Mouse (Mus musculus): Measurements from ENCODE around the gene Kcnh4.
A peak's percentile ranks its signal among the peaks of the same experiment; 100 is the strongest.

Gene Kcnh4

DNA sequence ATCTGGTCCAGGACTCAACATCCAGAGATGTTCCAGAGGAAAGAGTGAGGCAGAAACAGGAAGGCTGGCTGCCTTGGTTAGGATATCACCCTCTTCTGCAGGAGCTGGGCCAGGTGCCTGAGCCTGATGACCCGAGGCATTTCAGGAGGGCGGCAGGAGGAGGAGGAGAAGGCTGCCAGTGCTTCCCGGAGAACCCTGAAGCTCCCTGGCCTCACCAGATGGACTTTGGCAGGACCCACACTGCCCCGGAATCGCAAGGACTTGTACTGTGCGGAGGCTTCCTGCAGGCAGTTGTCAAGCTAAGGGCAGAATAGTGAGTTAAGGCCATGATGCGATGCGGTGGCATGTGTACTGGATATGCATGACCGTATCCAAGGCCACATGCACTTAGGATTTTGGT, 7.0 kb upstream of the Kcnh4 start:
- no peak for DNase-seq (ENCODE audit: low spot score in 2 of 2)

DNA sequence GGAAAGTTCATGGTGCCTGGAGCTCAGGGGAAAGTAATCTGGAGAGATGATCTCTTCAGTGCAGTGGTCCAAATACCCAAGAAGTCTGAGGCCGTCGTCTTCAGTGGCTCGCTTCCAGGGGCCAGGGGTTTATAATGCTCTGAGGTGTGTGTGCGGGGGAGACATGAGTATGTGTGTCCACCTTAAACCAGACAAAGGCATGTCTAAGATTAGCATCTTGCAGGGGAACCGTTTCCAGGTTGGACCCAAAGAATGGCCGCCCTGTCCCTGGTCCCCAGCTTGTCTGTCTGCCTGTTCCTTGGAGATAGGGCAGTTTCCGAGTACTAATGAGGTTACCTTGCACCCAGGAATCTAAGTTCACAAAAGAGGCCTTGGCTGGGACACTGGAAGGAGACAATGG, 3.1 kb upstream of the Kcnh4 start, which contains the start of gene Hcrt:
Gene Hcrt (minus strand): TSS at position 101 of the 400 bp plus-strand sequence.
- no peak for DNase-seq (ENCODE audit: low spot score in 2 of 2)

DNA sequence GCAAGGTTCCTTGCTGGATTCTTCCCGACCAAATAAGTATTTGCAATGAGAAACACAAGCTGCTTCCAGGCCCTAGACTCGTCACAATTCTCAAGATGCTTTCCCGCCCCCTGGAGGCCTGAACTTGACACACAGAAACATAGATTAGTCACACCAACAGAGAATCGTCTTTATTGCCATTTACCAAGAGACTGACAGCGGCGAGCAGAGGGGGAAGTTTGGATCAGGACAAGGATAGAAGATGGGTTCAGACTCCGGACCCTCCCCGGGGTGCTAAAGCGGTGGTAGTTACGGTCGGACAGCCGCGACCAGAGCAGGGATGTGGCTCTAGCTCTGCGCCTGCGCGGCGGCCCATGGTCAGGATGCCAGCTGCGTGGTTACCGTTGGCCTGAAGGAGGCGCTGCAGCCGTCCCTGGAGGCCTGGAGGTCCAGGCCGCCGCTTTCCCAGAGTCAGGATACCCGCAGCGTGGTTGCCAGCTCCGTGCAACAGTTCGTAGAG, 1.9 kb upstream of the Kcnh4 start:
- DNase-seq (ENCODE audit: low spot score in 2 of 2) = peak; percentile 58 to 80

DNA sequence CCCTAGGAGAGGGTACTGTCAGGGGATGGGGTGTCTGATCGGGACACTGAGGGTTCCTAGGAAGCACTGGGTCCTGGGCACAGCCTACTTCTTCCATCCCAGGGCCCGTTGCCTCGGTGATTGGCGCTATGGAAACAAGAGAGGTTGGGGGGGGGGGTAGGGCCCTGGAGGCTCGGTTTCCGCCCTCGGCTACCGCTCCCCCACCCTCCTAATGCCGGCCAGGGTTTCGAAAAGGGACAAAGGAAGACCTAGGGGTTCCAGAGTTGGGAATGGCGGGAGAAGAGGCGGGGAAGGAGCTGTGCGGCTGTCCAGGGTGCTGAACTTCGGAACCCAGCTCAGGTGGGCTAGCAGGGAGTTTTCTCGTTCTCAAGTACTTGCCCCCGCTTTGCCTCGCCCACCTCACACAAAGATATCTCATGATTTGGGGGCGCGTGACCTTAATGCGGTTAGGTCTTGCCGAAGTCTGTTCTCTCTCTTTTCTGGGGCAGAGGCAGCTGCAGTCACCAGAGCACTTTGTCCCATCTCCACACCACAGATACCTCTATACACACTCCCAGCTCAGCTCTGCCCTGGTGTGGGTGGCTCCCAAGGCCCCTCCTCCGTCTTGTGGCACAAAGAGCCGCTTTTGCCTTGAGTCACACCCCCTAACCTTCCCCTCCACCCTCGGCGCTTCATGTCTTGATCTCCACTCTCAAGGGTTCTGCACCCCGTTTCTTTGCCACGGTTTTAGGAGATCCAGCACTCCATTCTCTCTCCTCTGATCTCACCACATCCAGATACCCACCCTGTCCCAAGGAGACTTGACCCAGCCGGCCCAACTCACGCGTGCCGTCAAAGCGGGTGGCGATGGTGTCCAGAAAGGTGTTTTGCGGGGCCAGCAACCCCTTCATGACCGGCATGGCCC, 783 bp downstream of the Kcnh4 start:
- peak in 1 of 2 experiments; percentile 42 for DNase-seq (ENCODE audit: low spot score in 2 of 2)

DNA sequence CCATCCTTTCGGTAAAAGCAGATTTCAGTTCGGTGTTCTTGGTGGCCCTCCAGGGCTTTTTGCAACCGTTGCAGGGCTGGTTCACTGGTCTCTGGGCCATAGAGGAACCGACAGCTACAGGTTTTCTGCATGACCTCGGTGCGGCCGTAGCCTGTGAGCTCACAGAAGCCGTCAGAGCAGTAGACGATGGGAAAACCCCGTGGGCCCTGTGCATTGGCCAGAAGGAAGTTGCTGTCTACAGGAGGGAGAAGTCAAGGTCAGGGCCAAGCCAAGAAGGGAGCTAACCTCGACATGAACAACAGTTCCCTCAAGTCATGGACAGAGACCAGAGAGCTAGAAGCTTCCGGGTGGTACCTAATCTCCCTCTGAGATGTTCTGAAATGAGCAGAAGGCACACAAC, 2.2 kb downstream of the Kcnh4 start:
- no peak for DNase-seq (ENCODE audit: low spot score in 2 of 2)

DNA sequence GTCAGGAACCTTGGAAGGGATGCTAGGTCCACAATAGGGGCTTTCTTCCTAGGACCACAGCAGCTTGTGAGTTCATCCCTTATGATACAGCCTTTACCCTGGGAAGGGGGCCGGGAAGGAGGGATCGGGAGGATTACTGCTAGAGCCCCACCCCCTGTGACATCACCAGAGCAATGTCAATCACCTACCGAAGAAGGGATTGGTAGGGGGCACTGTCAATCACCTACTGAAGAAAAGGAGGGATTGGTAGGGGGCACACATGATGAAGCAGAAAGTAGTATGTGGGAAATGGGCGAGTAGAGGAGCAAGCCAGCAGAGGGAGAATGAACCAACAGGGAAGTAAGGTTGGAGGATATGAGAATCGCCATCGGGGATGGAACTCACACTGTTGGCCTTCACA, 3.3 kb downstream of the Kcnh4 start:
- no peak for DNase-seq (ENCODE audit: low spot score in 2 of 2)

DNA sequence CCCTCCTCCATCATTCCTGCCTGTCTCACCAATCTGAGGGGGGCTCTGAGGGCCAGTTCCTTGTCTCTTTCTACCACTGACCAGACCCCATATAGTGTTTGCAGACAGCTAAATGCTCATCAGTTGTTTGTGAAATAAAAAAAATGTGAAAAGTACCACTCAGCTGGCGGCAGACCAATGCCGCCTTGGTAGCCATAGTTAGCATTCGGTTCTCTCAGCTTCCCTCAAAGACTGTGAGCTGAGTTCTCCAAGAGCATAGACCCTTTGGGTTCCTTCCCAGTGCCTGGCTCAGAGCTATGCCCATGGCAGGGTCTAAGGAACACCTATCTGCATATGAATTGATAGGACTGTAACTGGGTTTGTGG, 5.1 kb downstream of the Kcnh4 start:
- DNase-seq (ENCODE audit: low spot score in 2 of 2) = no peak

DNA sequence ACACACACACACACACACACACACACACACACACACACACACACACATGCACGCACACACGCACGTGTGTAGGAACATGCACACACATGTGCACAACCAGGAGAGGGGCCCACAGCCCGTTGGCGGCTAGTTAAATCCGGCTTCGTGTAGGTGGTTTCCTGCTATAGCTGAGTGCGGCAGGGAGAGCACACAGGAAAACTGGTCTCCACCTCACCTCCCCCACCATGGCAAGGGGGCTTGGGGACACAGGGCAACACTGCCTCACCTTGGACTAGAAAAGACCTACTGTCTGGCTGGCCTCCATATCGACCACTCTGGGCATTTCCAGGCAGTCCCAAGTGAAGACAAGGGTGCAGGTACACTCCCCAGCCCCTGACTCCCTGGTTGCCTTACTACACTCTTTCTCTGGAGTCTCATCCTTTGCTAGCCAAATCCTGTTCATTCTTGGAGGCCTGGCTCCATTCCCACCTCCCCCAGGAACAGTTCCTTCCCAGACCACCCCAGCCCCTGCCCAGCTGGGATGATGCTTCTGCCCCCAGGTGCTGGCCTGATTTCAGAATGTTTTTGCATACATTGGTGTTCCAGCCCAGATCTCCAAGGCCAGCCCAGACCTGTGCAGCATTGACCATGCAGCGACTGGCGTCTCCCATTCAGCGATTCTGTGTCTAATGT, 5.6 kb downstream of the Kcnh4 start:
- DNase-seq (ENCODE audit: low spot score in 2 of 2) = no peak

DNA sequence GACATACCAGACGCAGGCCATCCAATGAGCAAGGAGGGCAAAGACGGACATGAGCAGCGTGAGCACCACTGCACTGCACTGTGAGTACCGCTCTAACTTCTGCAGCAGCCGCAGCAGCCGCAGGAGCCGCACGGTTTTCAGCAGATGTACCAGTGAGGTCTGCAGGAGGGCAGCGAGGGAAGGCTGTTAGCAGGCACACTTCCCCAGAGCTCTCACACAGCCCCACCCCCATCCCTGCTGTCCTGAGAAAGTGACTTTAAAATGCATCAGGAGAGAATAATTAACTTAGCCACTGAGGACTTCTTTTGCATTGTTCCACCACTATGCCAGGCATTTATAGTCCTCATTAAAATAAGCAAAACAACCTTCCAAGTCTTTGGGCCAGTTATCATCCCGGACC, 7.4 kb downstream of the Kcnh4 start:
- DNase-seq (ENCODE audit: low spot score in 2 of 2) = no peak

DNA sequence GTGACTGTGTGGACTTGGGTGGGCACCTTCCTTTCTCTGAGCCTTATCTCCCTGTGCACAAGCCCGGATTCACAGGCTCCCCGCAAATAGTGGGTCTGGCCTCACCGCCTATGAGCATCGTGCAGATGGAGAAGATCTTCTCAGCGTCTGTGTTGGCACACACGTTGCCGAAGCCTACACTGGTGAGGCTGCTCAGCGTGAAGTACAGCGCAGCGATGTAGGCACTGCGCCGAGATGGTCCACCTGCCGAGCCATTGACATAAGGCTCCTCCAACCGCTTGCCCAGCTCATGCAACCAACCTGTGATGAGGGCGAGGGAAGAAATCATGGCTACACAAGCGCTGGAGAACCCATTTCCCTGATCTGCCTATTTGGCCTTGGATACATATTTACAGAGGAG, 9.6 kb downstream of the Kcnh4 start:
- no peak for DNase-seq (ENCODE audit: low spot score in 2 of 2)

DNA sequence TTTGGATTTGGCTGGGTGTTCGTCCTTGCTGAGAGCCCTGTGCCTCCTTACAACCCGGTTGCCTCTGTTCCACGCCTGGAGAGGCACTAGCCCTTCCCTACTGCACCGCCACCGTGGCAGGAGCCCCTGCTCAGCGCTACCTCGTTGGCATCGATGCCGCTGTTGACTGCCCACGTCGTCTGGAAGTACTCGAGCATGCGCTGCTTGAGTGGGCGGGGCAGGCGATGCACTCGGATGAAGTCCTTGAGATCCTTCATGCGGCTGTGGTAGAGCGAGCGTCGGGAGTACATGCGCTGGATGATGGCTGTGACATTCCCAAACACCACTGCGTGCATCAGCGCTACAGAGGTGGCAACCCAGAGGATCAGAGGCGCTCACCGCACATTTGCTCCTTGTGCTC, 10.3 kb downstream of the Kcnh4 start:
- no peak for DNase-seq (ENCODE audit: low spot score in 2 of 2)

DNA sequence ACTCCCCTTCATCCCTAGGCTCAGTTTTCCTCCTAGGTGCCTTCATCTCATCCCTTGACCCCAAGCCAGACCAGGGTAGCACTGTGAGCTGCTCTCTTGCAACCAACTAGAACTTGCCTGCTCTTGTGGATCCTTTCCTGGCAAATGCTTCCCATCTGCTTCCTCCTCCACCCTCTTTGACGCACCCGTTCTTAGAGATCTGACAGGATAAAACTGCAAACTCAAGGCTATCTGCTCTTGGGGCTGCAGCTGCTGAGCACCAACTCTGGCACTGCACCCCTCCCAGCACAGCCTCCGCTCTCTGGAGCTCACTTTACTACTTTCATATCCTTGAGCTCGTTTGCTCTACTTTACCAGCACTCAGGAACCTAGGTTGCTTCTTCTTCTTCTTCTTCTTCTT, 11.1 kb downstream of the Kcnh4 start:
- DNase-seq (ENCODE audit: low spot score in 2 of 2) = no peak

DNA sequence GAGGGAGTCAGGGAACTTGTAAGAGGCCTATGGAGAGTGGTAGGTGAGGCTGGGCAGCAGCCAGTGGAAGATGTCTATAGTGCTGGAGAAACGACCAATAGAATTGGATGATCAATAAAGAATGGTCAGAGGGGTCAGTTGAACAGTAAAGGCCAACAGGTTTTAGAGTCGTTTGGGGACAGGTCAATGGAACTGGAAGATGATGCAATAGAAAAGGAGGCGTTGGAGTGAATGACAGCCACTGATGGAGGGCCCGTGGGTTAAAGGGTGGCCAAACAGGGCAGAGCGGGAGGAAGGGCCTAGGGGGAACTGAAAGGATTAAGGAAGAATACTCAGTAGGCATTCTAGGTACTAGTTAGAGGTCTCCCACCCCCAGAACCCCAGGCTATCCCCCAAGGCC, 12.6 kb downstream of the Kcnh4 start:
- no peak for DNase-seq (ENCODE audit: low spot score in 2 of 2)

DNA sequence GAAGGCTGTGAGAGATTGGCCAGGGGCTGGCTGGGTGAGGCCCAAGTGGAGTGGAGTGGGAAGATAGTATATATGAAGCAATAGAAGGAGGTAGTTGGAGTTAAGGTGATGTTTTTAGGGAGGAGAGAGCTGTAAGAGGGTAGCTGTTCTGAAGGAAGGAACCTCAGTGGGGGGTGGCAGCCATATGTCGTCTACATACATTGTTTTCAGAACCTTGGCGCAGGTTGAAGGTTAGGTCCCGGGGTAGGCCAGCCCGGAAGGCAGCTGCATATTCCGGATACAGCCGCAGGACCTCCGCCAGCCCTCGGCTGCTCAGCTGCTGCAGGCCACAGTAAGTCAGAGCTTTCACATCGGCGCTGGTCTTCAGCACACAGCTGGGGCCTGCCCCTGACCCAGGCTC, 13.2 kb downstream of the Kcnh4 start:
- no peak for DNase-seq (ENCODE audit: low spot score in 2 of 2)

DNA sequence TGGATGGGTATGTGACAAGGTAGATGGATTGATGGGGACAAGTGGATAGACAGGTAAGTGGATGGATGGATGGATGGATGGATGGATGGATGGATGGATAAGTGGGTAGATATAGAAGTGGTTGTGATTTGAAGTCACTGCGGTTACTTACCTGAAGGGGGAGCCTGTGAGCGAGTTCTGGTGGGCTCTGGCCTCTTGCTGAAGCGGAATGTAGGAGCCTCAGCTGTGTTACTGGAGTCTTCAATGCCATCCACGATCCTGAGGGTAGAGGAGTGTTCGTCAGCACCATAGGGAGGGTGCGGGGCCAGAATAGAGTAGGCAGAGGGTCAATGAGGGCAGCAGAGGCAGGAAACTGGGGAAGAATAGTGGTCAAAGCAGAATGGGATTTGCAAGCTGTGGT, 14.7 kb downstream of the Kcnh4 start:
- peak in 1 of 2 experiments; percentile 67 for DNase-seq (ENCODE audit: low spot score in 2 of 2)

DNA sequence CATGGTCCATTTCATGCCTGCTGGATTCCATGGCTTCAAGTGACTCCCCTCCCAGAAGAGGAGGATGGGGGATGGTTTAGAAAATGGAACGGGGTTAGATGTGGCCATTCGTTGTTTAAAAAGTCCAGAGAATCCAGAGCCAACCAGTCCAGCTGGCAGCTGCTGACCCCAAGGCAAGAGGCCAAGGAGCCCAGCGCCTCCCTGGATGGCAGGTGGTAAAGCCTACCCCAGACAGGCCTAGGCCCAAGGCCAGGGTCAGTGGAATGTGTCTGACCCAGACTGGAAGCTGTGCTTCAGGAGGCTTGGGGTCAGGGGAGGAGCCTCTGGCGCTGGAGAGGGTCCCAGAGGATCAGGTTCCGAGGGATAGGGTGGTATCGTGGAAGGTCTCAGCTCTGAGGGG, 18.4 kb downstream of the Kcnh4 start:
- no peak for DNase-seq (ENCODE audit: low spot score in 2 of 2)

DNA sequence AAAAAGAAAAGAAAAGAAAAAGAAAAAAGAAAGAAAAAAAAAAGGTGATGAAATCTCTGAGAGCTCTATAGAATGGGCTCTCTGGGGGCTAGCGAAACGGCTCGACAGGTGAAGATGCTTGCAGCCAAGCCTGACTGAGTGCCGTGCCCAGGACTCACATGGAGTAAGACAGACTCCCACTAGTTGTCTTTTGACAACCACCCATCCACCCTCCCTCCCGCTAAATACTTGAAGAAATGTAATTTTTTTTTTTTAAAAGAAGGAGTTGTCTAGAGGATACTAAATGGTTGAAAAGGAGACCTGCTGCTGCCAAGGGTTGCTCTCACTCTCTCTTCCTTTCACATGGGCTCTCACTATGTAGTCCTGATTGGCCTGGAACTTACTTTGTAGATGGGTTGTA, 21.0 kb downstream of the Kcnh4 start:
- DNase-seq (ENCODE audit: low spot score in 2 of 2) = no peak

DNA sequence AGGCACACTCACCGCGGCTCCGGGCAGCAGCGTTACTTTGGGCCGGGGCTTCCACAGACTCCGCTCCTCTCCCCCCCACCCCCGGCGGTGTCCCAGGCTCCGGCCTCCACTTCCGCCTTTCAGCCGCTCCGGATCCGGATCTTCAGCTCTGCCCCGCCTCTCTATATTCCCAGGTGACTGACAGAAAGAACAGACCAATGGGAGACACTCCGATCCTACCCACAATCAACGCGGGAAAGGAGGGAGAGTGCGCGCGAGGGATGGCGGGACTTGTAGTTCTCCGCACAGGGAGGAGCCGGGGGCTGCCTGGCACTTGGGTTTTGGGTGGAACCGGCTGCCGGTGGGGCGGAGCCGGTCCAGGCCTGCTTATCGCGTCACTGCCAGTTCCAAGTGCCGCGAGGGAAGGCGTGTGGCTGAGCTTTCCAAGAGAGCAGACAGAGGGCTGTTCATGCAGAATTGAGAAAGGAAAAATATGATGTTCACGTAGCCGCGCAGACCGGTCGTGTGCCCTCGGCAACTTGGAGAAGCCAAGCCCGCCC, 21.6 kb downstream of the Kcnh4 start, which contains the start of gene Rab5c:
Gene Rab5c (minus strand): TSS at position 150 of the 539 bp plus-strand sequence.
- peak; percentile 96 to 98 for DNase-seq (ENCODE audit: low spot score in 2 of 2)

DNA sequence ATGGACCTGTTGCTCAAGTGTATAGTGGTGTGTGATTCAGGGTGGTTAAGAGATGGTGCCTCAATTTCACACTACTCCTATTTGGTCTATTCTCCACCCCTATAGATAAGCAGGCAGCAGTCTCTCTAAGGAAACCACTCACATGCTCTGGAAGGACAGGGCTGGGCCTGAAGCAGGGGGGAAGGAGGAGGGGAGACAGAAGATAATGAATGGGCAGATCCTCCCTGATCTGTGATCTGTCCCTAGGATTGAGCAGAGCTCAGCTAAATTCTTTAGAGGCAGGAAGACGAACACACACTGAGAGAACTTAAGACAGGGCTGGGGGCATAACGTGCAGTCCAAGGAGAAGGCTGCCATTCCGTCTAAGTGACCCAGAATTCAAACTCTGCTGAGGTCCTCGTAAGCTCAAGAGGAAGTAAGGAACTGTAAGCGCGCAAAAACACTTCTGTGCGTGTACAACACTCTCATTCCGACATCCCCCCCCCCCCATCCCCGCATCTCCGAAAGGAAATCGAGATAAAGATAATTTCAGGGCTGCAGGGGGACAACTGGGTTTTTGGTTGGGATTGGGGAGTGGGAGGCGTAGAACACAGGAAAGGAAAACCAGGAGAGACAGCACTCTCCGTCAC, 22.5 kb downstream of the Kcnh4 start:
- DNase-seq (ENCODE audit: low spot score in 2 of 2) = no peak

DNA sequence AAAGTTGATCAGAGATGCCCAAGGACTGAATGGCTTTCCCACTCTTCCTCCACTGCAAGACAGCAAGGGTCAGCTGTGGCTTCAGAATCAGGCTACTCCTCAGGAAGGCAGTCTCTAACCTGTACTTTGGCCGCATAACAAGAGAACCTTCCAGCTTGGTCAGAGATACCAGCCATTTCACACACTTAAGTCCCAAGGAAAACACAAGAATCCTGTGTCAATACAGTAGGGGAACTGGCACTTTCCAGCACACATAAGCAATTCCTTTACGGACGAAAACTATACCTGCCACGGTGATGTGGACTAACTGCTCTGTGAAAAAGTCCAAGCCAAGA, 23.0 kb downstream of the Kcnh4 start:
- DNase-seq (ENCODE audit: low spot score in 2 of 2) = no peak

DNA sequence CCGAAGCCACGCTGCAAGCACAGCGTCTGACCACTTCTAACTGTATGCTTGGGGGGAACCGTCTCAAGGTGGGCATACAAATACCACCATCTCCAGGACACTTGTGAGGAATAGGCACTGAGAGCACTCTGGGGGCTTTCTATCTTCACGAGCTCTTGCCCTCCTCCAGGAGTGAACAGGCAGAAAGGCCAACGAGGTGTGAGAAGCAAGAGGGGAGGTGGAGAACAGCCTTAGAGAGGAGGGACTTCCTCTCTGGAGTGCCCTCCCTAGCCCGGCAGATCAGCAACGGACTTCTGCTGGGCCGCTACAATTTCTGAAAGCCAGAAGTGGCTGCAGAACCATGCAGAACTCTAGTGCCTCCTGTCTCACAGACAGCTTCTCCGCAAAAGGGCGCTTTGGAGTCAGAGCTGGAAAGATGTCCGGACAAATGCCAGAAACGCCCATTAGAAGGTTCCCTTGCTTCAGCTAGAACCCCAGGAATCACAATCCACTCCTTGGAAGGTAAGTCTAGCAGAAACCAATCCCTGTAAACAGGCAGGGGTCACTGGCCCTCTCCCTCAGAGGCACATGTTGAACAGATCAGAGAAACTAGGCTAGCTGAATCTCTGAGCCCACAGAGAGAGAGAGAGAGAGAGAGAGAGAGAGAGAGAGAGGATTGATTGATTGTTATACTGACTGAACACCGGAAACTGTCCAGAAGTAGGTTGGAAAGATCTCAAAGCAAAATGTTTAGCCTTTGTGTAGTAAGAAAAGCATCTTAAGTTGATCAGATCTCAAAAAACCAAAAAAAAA, 23.6 kb downstream of the Kcnh4 start:
- no peak for DNase-seq (ENCODE audit: low spot score in 2 of 2)
